Mouse (Mus musculus): ENCODE data around the gene Wnk1.
"Not testable (repeated sequence)": the region's sequence is repeated elsewhere in the genome, so short reads cannot be mapped to it uniquely, and the experiment has no call there.

Wnk1 gene

GRCm38 (mm10) chr6:120038366-120039255, at the start of gene Wnk1:
Wnk1 (minus strand) TSS chr6:120038672.
- DNase-seq (ENCODE audit: low read depth in 1 of 2, low spot score in 2 of 2), result peak; percentile 93 to 98

GRCm38 (mm10) chr6:120087041-120087440, 48.6 kb upstream of the Wnk1 start:
- not testable (repeated sequence) for DNase-seq (ENCODE audit: low read depth in 1 of 2, low spot score in 2 of 2)

DNA sequence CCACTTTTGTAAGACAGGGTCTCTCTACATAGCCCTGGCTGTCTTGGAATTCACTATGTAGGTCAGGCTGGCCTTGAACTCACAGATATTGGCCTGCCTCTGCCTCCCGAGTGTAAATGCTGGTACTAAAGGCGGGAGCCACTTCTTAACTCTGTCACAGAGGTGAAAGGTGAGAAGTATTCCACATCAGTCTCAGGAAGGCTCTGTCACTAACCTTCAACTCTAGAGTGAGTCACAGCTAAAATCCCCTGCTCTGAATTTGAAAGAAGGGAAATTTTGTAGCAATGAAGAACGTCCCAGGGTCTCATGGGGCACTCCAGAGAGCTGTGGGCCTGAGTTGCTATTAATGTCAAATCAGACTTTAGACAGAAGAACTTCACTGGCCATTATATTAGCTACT, 47.4 kb upstream of the Wnk1 start:
- DNase-seq (ENCODE audit: low read depth in 1 of 2, low spot score in 2 of 2), result no peak

GRCm38 (mm10) chr6:120084983-120085382, 46.5 kb upstream of the Wnk1 start:
- DNase-seq (ENCODE audit: low read depth in 1 of 2, low spot score in 2 of 2), result no peak

- DNase-seq (ENCODE audit: low read depth in 1 of 2, low spot score in 2 of 2), result no peak
Observed at GRCm38 (mm10) chr6:120083442-120083841, 45.0 kb upstream of the Wnk1 start.

DNA sequence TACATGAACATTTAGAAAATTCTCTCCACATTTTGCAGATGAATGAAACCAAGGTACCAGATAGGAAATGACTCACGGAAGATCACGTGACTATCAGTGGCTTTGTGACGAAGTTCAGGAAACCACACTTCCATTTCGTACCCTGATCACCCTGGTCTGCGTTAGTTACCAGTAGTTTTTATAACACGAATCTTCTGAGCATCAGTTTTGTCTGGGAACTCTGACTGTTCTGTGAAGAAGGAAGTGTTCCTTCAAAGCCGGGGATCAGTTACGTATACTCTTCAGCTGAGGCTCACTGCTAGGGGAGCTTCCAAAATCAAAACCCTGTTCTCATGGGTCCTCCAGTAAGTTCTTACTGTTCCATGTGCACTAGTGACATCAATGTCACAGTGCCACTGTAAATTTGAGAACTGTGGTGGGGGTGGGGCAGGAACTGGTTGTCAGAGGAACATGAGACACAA, 44.5 kb upstream of the Wnk1 start:
- DNase-seq (ENCODE audit: low read depth in 1 of 2, low spot score in 2 of 2), result peak in 1 of 2 experiments; percentile 15

DNA sequence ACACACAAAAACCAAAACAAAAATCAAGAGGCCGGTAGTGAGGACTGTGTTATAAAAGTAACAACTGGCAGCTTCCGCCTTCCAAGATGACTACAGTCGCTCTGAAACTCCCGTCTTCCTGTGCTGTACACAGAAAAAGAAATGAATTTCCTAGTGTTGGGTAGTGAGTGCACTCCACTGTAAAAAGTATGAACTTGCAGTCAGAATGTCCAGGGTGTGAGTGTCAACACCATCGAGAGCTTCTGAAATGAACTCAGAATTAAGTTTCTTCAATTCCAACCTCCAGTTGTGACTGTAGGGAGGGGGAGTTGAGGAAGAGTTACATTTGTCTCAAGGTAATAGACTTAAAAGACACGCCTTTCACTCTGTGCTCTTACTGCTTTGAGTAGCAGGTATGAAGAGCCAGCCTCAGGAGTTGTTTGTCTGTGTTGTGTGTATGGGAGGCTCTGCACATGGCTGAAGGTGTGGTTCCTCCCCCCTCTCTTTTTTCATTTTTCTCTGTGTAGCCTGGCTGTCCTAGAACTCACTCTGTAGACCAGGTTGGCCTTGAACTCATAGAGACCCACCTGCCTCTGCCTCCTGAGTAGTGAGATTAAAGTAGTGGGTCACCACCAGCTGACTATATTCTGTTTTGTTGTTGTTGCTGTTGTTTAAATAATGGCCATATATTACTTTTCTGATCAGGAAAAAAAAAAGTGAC, 43.9 kb upstream of the Wnk1 start:
- DNase-seq (ENCODE audit: low read depth in 1 of 2, low spot score in 2 of 2), result no peak

GRCm38 (mm10) chr6:120081516-120081915, 43.0 kb upstream of the Wnk1 start:
- DNase-seq (ENCODE audit: low read depth in 1 of 2, low spot score in 2 of 2), result no peak

GRCm38 (mm10) chr6:120079547-120079946, 41.1 kb upstream of the Wnk1 start:
- no peak for DNase-seq (ENCODE audit: low read depth in 1 of 2, low spot score in 2 of 2)

DNA sequence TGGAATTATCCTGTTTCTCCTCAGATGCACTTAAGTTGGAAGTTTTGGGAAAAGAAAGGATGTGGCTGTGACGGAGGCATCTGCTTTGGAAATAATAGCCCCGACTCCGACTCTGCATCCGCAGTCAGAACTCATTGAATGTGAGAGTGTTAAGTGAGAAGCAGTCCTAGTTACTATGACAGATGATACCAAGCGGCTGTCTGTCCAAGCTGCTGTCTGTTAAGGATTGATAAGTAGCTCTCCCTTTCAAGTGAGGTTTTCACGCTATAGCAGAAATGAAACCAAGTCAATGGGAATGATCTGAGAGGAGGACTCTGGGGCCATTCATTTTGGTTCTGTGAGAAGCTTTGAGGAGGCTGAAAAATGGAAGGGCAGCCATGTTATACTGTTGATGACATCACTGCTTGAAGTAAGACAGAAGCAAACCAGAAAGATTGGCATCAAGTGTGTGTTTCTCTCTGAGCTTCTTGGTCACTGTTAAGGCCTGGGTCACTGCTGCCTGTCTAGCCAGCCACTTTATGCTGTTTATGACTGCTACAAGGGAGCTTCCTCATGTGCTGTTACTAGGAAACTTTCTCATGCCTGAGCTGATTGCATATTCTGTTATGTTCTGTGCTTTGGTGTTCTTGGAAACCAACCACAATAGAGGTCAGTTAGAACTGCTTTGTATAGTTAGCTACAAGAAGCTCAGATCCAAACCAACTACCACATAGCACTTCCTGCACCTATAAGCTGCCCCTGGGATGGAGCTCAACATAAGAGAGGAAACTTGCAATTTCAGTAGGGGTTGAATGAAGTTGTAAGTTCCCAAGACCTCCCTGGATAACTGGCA, 38.4 kb upstream of the Wnk1 start:
- DNase-seq (ENCODE audit: low read depth in 1 of 2, low spot score in 2 of 2), result no peak

DNA sequence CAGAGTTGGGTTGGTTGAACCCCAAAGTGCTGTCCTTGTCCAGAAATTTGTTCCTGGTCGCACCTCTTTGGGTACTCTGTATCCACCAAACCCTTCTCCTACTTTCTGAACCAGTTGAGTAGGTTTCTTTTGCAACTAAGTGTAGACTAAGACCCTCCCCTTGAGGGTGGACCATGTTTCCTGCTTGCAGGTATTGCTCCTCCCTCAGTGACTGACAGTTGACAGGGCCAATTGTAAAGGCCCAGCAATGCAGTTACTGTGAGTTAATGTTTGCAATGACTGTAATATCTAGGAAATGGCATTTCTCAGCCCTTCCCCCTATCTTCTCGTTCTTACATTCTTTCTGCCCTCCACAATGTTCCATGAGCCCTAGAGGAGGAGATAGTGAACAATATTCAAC, 34.2 kb upstream of the Wnk1 start:
- no peak for DNase-seq (ENCODE audit: low read depth in 1 of 2, low spot score in 2 of 2)

DNA sequence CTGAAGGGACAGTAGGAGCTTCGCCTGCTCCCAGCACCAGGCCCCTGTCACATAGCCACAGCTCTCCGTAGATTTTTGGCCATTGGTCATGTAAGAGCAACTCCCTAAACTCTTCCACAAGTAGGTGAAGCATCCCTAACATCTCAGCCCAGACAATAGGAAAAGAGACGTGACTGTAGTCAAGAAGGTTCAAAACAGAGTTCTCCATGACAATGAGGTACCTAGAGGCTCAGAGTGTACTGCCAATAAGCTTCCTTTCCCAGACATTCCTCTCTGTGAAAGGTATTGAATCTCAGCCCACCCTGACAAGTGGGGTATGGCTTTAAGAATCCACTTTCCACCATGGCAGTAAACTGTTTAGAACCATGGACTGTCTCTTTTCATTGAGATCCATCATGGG, 31.1 kb upstream of the Wnk1 start:
- DNase-seq (ENCODE audit: low read depth in 1 of 2, low spot score in 2 of 2), result no peak

DNA sequence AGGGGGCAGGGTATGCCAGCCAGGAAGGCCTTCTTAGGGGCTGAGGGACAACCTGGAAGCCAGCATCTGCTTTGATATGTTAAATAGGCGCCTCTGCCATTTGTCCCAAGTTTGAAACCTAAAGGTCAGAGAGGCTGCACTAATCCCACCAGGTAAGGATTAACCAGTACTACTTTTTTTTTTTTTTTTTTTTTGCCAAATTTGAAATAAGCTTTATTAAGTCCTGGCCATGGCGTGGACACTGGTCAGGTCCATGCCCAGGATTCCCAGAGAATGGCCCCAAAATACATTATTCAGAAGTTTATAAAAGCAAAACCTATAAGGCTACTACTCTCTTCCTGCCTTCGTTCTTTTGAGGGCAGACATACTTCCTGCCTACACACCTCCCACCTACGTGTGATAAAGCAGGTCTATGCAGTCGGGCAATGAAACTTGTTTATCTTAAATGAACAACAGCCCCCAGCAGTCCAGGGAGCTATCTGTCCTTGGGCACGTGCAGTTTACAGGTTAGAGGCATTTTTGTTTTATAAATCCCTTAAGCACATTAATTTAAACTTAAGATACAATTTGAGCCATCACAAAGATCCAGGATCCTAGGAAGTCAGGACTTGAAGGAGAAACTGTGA, 27.2 kb upstream of the Wnk1 start:
- DNase-seq (ENCODE audit: low read depth in 1 of 2, low spot score in 2 of 2), result no peak

- no peak for DNase-seq (ENCODE audit: low read depth in 1 of 2, low spot score in 2 of 2)
Observed at GRCm38 (mm10) chr6:120064627-120065026, 26.2 kb upstream of the Wnk1 start.

DNA sequence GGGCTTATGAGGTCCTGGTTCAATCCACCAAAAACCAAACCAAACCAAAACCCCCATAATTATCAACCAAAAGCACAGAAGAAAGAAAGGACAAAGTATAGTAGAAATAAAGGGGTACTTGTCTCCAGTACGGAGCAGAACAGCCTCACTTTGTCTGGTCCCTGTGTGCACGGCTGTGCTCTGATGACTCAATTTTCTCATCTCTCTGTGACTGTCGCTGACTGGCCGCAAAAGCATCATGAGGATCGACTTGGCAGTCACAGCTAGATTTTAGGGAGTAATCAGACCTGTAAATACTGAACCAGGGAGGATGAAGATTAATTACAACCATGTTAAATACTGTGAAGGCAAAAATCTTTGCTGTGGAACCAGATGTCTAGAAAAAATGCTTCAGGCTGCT, 24.5 kb upstream of the Wnk1 start:
- no peak for DNase-seq (ENCODE audit: low read depth in 1 of 2, low spot score in 2 of 2)

GRCm38 (mm10) chr6:120055666-120056540, 17.4 kb upstream of the Wnk1 start:
- no peak for DNase-seq (ENCODE audit: low read depth in 1 of 2, low spot score in 2 of 2)

- DNase-seq (ENCODE audit: low read depth in 1 of 2, low spot score in 2 of 2), result no peak
Observed at GRCm38 (mm10) chr6:120054412-120054811, 15.9 kb upstream of the Wnk1 start.

GRCm38 (mm10) chr6:120047705-120048292, 9.3 kb upstream of the Wnk1 start:
- no peak for DNase-seq (ENCODE audit: low read depth in 1 of 2, low spot score in 2 of 2)

DNA sequence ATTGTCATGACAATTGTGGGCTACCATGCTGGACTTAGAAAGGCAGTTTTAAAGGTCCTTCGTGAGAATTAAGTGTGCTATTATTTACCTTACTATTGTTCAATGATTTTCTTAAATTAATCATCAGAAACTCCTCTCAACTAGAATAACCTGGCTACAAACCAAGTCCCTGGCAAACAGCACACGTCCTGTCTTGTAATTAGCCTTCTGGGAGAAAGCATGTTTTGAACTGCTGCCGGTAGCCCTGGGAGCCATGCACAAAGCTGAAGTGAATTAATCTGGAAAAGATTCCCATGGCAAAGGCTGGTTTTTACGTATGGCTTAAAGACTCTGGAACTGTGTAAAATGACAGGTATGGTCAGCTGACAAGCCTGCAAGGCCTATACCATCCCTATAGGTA, 6.9 kb upstream of the Wnk1 start:
- no peak for DNase-seq (ENCODE audit: low read depth in 1 of 2, low spot score in 2 of 2)
